Mouse (Mus musculus): ENCODE results near the gene Tmem198. TPM values are rescaled to one million over a fixed set of nuclear protein-coding genes. Genes with fewer than 3 reads are reported as not detected.

Tmem198 gene
- polyA plus RNA-seq, 1 experiment: 3.0 TPM

- no peaks in the 10 kb centered on the region for H3K36me3 ChIP-seq (ENCODE audit: control insufficient read depth, insufficient read depth, low read length)
- H3K4me1 ChIP-seq (replicated peaks; ENCODE audit: control insufficient read depth, insufficient read depth, low read length): no peaks in the 10 kb centered on the region
- H3K27ac ChIP-seq (ENCODE audit: control insufficient read depth, insufficient read depth, low read length): no peak overlapping the region
- DNase-seq: no peak
- 6% methylated on average over 10 of the region's 10 CpGs for WGBS
- no peak overlapping the region for H3K4me3 ChIP-seq (ENCODE audit: control insufficient read depth, insufficient read depth, low read length)
- TF ChIP-seq CTCF (IDR thresholded peaks at IDR 0.05; ENCODE audit: borderline replicate concordance, control insufficient read depth, extremely low read depth, insufficient read depth, low read length, poor library complexity) (no peak), POLR2A (IDR thresholded peaks at IDR 0.05; ENCODE audit: control insufficient read depth, extremely low read depth, insufficient read depth, low read length, poor library complexity) (no peak)
- peaks cover 27% of the 10 kb centered on the region; the same call in 1 of the 2 replicates for H3K27me3 ChIP-seq (ENCODE audit: control insufficient read depth, insufficient read depth, low read length)
These were observed 31.9 kb upstream of the Tmem198 start for GRCm38 (mm10) chr1:75447265-75448051.

- Histone ChIP-seq H3K27me3 (ENCODE audit: control insufficient read depth, insufficient read depth, low read length) (peaks cover 27% of the 10 kb centered on the region; the same call in 1 of the 2 replicates), H3K4me3 (ENCODE audit: control insufficient read depth, insufficient read depth, low read length) (no peak overlapping the region), H3K4me1 (replicated peaks; ENCODE audit: control insufficient read depth, insufficient read depth, low read length) (no peaks in the 10 kb centered on the region), H3K27ac (ENCODE audit: control insufficient read depth, insufficient read depth, low read length) (no peak overlapping the region), H3K36me3 (ENCODE audit: control insufficient read depth, insufficient read depth, low read length) (no peaks in the 10 kb centered on the region)
- 10% methylated on average over 7 of the region's 7 CpGs for WGBS
- DNase-seq: no peak
- no peak for TF ChIP-seq POLR2A (IDR thresholded peaks at IDR 0.05; ENCODE audit: control insufficient read depth, extremely low read depth, insufficient read depth, low read length, poor library complexity)
- TF ChIP-seq CTCF (IDR thresholded peaks at IDR 0.05; ENCODE audit: borderline replicate concordance, control insufficient read depth, extremely low read depth, insufficient read depth, low read length, poor library complexity): no peak
These were observed 31.3 kb upstream of the Tmem198 start for GRCm38 (mm10) chr1:75448052-75448431.

DNA sequence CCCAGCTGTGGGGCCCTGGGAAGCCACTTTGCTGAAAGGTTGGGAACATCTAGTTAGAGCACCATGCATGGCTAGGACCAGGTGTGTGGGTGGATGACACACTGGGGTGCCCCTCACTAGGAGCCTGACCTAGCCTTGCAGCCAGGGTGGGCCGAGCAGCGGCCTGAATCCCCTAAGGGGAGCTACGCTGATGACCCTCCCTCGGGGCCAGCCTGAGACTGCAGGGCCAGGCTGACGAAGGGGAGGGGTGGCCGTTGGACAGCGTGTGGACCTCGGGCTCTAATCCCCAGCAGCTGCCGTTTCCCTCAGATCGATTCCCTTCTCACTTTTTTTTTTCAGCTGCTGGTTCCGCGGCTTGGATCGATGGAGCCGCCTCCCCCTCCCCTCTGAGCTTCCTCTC lies 30.4 kb upstream of the Tmem198 start:
- 6% methylated on average over 14 of the region's 14 CpGs for WGBS
- DNase-seq: no peak
- Histone ChIP-seq H3K27ac (ENCODE audit: control insufficient read depth, insufficient read depth, low read length) (no peak overlapping the region), H3K4me1 (replicated peaks; ENCODE audit: control insufficient read depth, insufficient read depth, low read length) (no peaks in the 10 kb centered on the region), H3K4me3 (ENCODE audit: control insufficient read depth, insufficient read depth, low read length) (no peak overlapping the region), H3K36me3 (ENCODE audit: control insufficient read depth, insufficient read depth, low read length) (no peaks in the 10 kb centered on the region), H3K27me3 (ENCODE audit: control insufficient read depth, insufficient read depth, low read length) (peaks cover 27% of the 10 kb centered on the region; the same call in 1 of the 2 replicates)
- TF ChIP-seq POLR2A (IDR thresholded peaks at IDR 0.05; ENCODE audit: control insufficient read depth, extremely low read depth, insufficient read depth, low read length, poor library complexity) (no peak), CTCF (IDR thresholded peaks at IDR 0.05; ENCODE audit: borderline replicate concordance, control insufficient read depth, extremely low read depth, insufficient read depth, low read length, poor library complexity) (no peak)

- no peak for TF ChIP-seq CTCF (IDR thresholded peaks at IDR 0.05; ENCODE audit: borderline replicate concordance, control insufficient read depth, extremely low read depth, insufficient read depth, low read length, poor library complexity)
- TF ChIP-seq POLR2A (IDR thresholded peaks at IDR 0.05; ENCODE audit: control insufficient read depth, extremely low read depth, insufficient read depth, low read length, poor library complexity): no peak
- H3K36me3 ChIP-seq (ENCODE audit: control insufficient read depth, insufficient read depth, low read length): no peaks in the 10 kb centered on the region
- H3K27me3 ChIP-seq (ENCODE audit: control insufficient read depth, insufficient read depth, low read length): peaks cover 27% of the 10 kb centered on the region; the same call in 1 of the 2 replicates
- H3K4me3 ChIP-seq (ENCODE audit: control insufficient read depth, insufficient read depth, low read length): no peak overlapping the region
- H3K27ac ChIP-seq (ENCODE audit: control insufficient read depth, insufficient read depth, low read length): no peak overlapping the region
- 8% methylated on average over 8 of the region's 8 CpGs for WGBS
- H3K4me1 ChIP-seq (replicated peaks; ENCODE audit: control insufficient read depth, insufficient read depth, low read length): no peaks in the 10 kb centered on the region
- no peak for DNase-seq
These were observed 29.8 kb upstream of the Tmem198 start for GRCm38 (mm10) chr1:75449377-75450135.

DNA sequence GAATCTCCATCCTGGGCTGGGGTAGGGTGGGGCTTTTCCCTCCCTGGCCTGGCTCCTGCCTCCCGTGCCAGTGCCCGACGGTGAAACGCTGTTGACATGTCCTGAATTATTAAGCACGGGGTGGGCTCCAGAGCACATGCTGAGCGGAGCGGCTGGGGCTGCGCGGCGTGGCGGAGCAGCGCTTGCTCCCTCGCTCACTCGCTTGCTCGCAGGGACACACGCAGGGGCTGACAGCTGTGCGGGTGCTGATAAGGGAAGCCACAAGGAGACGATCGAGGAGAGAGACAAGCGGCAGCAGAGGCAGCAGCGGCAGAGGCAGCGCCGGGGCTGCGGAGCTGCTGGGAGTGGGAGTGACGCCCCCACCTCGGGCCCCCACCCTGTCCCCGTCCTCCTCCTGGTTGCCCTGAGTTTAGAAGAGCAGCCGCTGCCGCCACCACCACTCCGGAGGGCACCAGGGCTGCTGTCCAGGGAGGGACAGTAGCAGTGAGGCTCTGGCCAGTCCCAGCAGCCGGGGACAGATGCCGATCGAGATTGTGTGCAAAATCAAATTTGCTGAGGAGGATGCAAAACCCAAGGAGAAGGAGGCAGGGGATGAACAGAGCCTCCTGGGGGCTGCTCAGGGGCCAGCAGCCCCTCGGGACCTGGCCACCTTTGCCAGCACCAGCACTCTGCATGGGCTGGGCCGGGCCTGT lies 28.9 kb upstream of the Tmem198 start, which contains the start of gene Asic4:
TSS of gene Asic4 (plus strand) at position 123 of the 692 bp plus-strand sequence.
- DNase-seq: no peak
- peaks cover 27% of the 10 kb centered on the region; the same call in 1 of the 2 replicates for H3K27me3 ChIP-seq (ENCODE audit: control insufficient read depth, insufficient read depth, low read length)
- WGBS: 5% methylated on average over 35 of the region's 35 CpGs
- H3K36me3 ChIP-seq (ENCODE audit: control insufficient read depth, insufficient read depth, low read length): no peaks in the 10 kb centered on the region
- H3K27ac ChIP-seq (ENCODE audit: control insufficient read depth, insufficient read depth, low read length): no peak within 1 kb of the TSS
- H3K4me3 ChIP-seq (ENCODE audit: control insufficient read depth, insufficient read depth, low read length): no peak within 1 kb of the TSS
- no peaks in the 10 kb centered on the region for H3K4me1 ChIP-seq (replicated peaks; ENCODE audit: control insufficient read depth, insufficient read depth, low read length)
- TF ChIP-seq CTCF (IDR thresholded peaks at IDR 0.05; ENCODE audit: borderline replicate concordance, control insufficient read depth, extremely low read depth, insufficient read depth, low read length, poor library complexity): no peak

GRCm38 (mm10) chr1:75451900-75452299 lies 27.4 kb upstream of the Tmem198 start:
- Histone ChIP-seq H3K4me1 (replicated peaks; ENCODE audit: control insufficient read depth, insufficient read depth, low read length) (no peaks in the 10 kb centered on the region), H3K4me3 (ENCODE audit: control insufficient read depth, insufficient read depth, low read length) (no peak overlapping the region), H3K27me3 (ENCODE audit: control insufficient read depth, insufficient read depth, low read length) (peaks cover 24% of the 10 kb centered on the region; the same call in 1 of the 2 replicates), H3K27ac (ENCODE audit: control insufficient read depth, insufficient read depth, low read length) (no peak overlapping the region), H3K36me3 (ENCODE audit: control insufficient read depth, insufficient read depth, low read length) (no peaks in the 10 kb centered on the region)
- no peak for DNase-seq
- TF ChIP-seq CTCF (IDR thresholded peaks at IDR 0.05; ENCODE audit: borderline replicate concordance, control insufficient read depth, extremely low read depth, insufficient read depth, low read length, poor library complexity) (no peak), POLR2A (IDR thresholded peaks at IDR 0.05; ENCODE audit: control insufficient read depth, extremely low read depth, insufficient read depth, low read length, poor library complexity) (no peak)
- 81% methylated on average over 5 of the region's 5 CpGs for WGBS

All from thymus, adult 2 months (tissue).